Mouse (Mus musculus): ENCODE measurements around the gene Arhgap45. TPM values are rescaled to one million over a fixed set of nuclear protein-coding genes. Genes with fewer than 3 reads are reported as not detected.

Arhgap45 gene
- polyA plus RNA-seq, 1 experiment, result 1.8 TPM

DNA sequence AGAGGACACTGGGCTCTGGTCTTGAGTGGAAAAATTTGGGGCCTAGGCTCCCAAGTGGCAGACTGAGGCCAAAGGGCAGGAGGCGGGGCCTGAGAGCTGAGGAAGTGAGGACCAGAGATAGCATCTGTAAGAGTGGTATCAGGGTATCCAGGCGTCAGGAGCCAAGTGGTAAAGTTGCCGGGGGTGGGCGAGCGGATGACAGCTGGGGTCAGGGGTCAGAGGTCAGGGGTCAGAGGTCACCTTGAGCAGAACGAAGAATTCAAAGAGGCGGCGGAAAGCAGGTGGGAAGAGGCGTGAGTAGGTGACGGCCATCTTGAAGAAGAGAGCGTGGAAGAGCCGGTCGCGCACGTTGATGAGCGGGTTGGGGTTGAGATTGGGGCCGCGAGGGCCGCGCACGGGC is 32.8 kb upstream of the Arhgap45 start:
- Histone ChIP-seq H3K4me3 (ENCODE audit: insufficient read depth, low read depth, low read length) (peak overlapping the region; percentile 92), H3K4me1 (ENCODE audit: control insufficient read depth, insufficient read depth, insufficient read length, low read length) (peaks cover 32% of the 10 kb centered on the region), H3K27ac (replicated peaks; ENCODE audit: low read depth, low read length) (peak overlapping the region; percentile 84)

DNA sequence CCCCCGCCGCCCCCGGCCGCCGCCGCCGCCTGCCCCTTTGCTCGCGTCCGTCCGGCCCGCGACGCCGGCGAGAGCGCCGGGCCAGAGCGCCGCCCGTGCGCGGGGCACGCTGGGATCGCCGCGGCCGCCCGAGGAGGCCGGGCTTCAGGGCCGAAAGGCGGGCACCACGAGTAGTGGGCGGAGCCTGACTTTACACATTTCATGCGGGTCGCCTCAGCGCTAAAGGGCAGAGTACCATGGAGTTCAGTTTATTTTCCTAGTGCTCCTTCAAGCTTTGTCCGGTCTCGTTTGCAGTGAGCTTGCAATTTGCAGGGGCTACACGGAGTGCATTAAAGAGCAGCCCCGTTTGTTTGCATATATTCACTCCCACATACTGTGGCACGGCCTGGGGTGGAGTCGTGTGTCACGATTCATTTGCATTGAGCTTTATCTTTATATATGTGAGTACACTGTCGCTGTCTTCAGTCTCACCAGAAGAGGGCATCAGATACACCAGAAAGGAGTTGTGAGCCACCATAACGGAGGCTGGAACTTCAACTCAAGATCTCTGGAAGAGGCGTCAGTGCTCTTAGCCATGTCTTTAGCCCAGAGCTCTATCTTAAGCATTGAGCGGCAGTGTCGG is 32.1 kb upstream of the Arhgap45 start, which contains the start of gene Tmem259:
Gene Tmem259, minus strand, starts transcription at position 136 of the 622 bp plus-strand sequence.
- H3K27ac ChIP-seq (replicated peaks; ENCODE audit: low read depth, low read length), result peak within 1 kb of the TSS; percentile 84
- peak within 1 kb of the TSS; percentile 92 for H3K4me3 ChIP-seq (ENCODE audit: insufficient read depth, low read depth, low read length)
- peaks cover 32% of the 10 kb centered on the region for H3K4me1 ChIP-seq (ENCODE audit: control insufficient read depth, insufficient read depth, insufficient read length, low read length)

DNA sequence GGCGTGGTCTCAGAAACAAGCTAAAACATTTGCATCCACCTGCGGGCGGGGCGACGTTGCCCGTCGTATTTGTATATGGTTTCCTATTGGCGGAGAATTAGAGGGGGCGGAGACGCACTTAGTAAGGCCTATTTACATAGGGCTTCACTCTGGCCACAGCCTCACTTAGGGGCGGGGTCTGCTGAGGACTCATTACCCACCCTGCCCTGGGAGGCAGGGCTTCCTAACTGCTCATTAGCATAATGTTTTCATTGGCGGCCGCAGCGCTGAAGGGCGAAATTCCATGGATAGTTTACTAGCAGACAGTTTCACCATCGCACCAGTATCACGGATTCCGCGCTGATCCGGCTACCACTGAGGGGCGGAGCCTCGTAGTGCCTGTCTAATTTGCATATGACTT is 31.6 kb upstream of the Arhgap45 start:
- Histone ChIP-seq H3K27ac (replicated peaks; ENCODE audit: low read depth, low read length) (peak overlapping the region; percentile 63), H3K4me1 (ENCODE audit: control insufficient read depth, insufficient read depth, insufficient read length, low read length) (peaks cover 30% of the 10 kb centered on the region), H3K4me3 (ENCODE audit: insufficient read depth, low read depth, low read length) (peak overlapping the region; percentile 70)

DNA sequence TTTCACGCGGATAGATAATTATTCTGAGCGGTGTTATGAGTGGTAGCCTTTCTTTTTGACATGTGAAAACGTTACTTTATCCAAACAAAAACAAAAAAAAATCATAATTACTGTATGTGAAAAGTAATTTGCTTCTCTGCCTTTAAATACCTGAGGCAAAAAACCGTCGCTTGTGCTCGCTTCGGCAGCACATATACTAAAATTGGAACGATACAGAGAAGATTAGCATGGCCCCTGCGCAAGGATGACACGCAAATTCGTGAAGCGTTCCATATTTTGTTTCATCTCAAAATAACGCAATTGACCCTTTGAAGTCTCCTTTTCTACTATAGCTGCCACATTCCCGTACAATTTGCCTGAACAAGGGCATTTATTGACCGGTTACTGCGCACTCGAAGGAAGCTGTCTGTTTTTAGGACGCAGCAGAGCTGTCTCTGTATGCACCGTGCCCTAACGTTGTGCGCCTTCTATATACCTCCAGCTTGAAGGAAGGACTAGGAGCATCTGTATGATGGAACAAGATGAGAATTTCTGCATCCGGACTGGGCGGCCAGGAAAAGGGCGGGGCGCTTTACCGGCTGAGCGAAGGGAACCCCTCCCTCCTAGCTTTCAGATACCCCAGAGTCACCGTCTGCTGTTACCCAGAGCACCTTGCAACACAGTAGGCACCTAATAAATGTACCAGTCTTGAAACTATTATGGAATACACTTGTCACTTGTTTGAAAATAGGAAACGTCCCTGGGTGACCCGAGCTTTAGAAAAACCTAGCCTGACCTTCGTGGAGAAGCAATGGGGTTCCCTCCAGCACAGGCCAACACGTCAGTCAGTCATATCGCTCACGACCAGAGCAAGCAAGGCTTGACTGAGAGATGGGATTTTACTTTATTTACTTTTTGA is 30.9 kb upstream of the Arhgap45 start:
- H3K4me1 ChIP-seq (ENCODE audit: control insufficient read depth, insufficient read depth, insufficient read length, low read length), result peaks cover 26% of the 10 kb centered on the region
- peak overlapping the region; percentile 55 for H3K4me3 ChIP-seq (ENCODE audit: insufficient read depth, low read depth, low read length)
- peak overlapping the region; percentile 78 for H3K27ac ChIP-seq (replicated peaks; ENCODE audit: low read depth, low read length)

DNA sequence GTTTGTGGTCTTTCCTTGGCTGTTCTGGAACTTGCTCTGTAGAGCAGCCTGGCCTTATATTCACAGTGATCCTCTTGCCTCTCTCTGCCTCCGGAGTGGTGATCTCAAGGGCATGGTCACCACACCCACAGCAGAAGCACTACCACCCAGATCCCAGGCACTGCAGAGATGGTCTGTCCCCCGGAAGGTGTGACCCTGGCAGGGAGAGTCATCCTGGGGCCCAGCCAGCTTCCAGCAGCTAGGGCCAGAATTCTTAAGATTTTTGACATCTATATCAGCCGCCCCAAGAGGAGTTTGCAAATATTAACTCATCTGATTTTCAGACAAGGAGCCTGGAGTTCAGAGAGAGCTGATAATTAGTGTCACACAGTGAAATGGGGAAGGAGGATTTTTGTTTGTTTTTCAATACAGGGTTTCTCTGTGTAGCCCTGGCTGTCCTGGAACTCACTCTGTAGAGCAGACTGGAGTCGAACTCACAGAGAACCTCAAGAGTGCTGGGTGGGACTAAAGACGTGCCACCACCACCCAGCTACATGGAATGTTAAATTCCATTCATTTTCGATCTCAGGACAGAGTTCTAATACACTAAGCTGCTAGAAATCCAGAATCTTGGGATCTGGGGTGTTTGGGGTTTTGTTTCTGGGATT is 30.1 kb upstream of the Arhgap45 start:
- H3K27ac ChIP-seq (replicated peaks; ENCODE audit: low read depth, low read length), result peak overlapping the region; percentile 78
- peaks cover 25% of the 10 kb centered on the region for H3K4me1 ChIP-seq (ENCODE audit: control insufficient read depth, insufficient read depth, insufficient read length, low read length)
- H3K4me3 ChIP-seq (ENCODE audit: insufficient read depth, low read depth, low read length), result peak overlapping the region; percentile 52

DNA sequence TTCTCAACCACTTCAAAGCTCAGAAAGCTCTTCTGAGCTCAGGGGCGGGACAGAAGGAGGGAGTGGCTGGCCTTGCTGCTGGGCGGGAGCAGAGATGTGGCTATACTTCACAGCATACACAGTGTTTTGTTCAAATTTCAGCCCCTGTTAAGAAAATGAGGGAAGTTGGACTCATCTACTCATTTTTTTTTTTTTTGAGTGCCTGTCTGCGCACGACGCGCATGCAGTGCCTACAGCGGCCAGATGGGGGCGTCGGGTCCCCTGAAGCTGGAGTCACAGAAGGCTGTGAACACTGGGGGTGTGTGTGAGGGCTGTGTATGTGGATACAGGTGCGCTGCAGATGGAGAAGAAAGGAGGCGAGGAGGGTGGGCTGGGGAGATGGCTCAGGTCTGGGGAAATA is 29.5 kb upstream of the Arhgap45 start:
- peak overlapping the region; percentile 98 for H3K27ac ChIP-seq (replicated peaks; ENCODE audit: low read depth, low read length)
- H3K4me1 ChIP-seq (ENCODE audit: control insufficient read depth, insufficient read depth, insufficient read length, low read length), result peaks cover 20% of the 10 kb centered on the region
- peak overlapping the region; percentile 2; the same call in 1 of the 2 replicates for H3K4me3 ChIP-seq (ENCODE audit: insufficient read depth, low read depth, low read length)

DNA sequence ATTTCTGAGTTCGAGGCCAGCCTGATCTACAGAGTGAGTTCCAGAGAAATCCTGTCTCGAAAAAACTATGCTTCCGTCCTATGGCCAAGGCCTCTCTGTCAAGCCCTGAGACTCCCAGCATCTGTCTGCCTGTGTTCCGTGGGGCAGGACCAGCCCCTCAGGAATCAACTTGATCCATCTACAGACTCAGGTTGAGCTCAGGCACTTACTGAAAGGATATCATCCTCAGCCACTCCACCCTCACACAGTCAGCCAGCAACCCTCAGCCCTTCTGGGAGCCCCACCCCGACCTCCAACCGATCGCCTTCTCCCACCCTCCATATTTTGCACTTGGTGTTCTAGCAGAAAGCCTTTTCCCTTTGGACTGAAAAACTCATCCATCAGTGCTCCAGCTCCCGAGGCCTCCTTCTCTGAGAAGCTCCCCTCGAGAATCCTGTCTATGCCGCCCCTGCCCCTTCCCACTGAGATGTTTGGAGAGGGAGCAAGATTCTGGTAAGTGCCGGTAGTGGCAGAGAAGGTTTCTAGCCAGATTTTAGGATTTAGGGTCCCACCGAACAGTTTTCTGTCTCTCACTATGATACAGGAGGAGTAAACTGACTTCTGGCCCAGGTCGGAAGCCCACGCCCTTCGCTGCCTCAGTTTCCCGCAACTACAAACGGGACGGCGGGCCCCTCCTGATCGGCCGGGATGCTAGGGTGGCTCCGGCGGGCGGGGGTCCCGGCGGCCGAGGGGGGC is 28.5 kb upstream of the Arhgap45 start:
- Histone ChIP-seq H3K27ac (replicated peaks; ENCODE audit: low read depth, low read length) (peak overlapping the region; percentile 98), H3K4me3 (ENCODE audit: insufficient read depth, low read depth, low read length) (peak overlapping the region; percentile 94), H3K4me1 (ENCODE audit: control insufficient read depth, insufficient read depth, insufficient read length, low read length) (peaks cover 13% of the 10 kb centered on the region)

DNA sequence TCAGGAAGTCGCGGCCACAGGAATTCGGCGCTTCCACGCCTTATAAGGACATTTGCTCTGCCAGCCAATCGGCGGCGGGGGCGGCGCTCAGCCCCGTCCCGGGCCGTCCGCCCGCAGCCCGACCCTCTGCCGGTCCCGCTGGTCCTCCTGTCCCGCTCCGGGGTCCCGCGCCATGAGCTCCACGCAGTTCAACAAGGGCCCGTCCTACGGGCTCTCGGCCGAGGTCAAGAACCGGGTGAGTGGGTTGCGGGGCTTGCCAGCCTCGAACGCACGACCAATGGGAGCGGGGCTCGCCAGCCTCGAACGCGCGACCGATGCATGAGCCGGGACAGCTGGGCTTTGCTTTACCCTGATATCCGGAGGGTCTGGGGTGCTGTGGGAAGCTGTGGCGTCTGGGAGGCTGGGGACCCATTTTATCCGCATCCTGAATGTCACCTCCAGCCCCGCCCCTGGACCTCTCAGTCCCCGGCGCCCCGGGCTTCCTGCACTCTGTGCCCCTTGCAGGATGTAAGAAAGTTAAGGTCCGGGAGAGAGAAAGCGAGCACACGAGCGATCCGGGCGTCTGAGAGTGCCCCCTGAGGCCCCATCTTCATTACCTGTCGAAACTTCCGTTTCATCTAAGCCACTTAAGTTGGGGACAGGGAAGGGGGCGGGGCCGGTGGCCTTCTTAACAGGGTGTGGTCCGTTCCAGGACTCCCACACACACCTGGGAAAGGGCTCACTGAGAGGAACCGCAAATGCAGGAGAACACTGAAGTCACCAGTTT is 27.8 kb upstream of the Arhgap45 start, which contains the start of gene Cnn2:
Gene Cnn2, plus strand, starts transcription at position 79 of the 766 bp plus-strand sequence.
- Histone ChIP-seq H3K27ac (replicated peaks; ENCODE audit: low read depth, low read length) (peak within 1 kb of the TSS; percentile 98), H3K4me1 (ENCODE audit: control insufficient read depth, insufficient read depth, insufficient read length, low read length) (peaks cover 11% of the 10 kb centered on the region), H3K4me3 (ENCODE audit: insufficient read depth, low read depth, low read length) (peak within 1 kb of the TSS; percentile 94)

DNA sequence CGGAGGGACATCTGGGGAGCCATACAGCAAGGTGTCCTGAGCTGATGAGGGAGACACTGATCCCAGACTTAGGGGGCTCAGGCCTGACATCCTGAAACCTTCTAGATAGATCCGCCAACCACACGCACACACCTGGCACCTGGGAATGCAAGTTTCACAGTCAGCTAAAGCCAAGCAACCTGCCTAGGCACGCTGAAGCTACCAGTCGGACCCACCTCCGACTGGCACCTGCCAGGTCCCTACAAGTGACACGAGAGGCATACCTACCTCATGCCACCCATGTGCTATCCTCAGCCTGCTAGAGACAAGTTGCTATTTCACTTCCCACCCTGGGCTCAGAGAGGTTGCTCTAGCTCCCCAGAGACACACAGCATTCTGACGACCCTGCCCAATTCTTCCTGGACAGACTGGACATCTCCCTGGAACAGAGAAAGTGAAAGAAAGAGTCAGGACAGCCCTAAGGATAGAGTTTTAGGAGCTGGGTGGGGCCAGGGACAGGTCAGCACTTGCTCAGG is 27.1 kb upstream of the Arhgap45 start:
- Histone ChIP-seq H3K4me1 (ENCODE audit: control insufficient read depth, insufficient read depth, insufficient read length, low read length) (peaks cover 11% of the 10 kb centered on the region), H3K27ac (replicated peaks; ENCODE audit: low read depth, low read length) (peak overlapping the region; percentile 93), H3K4me3 (ENCODE audit: insufficient read depth, low read depth, low read length) (peak overlapping the region; percentile 94)

DNA sequence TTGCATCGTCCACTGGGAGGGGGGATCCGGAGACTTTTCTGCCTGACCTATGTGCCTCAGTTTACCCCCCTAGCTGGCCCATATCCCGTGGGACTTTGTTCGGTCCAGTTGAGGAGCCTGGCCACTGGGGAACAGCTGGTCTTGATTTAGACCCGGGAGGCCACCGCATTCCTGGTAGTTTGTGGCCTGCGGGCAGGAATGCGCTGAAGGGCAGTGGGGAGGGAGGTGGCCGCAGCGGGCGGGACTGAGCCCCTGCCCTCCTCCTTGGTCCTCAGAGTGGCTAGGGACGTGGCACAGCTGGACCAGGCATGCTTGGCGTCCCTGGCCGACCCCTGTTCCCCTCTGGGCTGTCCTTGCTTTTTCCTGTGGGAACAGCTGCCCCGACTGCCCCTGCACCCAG is 26.6 kb upstream of the Arhgap45 start:
- Histone ChIP-seq H3K4me1 (ENCODE audit: control insufficient read depth, insufficient read depth, insufficient read length, low read length) (peaks cover 11% of the 10 kb centered on the region), H3K27ac (replicated peaks; ENCODE audit: low read depth, low read length) (0 out of 2 replicates have a peak overlapping the region, but pooled peaks have one; percentile 3), H3K4me3 (ENCODE audit: insufficient read depth, low read depth, low read length) (peak overlapping the region; percentile 94; the same call in 1 of the 2 replicates)

DNA sequence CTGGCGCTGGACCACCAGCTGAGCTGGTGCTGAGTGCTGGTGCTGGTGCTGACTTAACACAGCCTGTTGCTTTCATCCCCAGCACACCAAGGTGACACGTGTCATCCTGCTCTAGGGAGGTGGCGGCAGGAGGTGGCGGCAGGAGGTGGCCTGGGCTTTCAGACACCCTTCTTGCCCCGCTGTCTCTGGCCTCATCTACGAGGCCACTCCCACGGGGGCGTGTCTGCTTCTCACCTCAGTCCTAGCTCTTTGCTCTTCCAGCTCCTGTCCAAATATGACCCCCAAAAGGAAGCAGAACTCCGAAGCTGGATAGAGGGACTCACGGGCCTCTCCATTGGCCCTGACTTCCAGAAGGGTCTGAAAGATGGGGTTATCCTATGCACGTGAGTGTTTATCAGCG is 25.4 kb upstream of the Arhgap45 start:
- no peak overlapping the region for H3K27ac ChIP-seq (replicated peaks; ENCODE audit: low read depth, low read length)
- no peak overlapping the region for H3K4me3 ChIP-seq (ENCODE audit: insufficient read depth, low read depth, low read length)
- peaks cover 7% of the 10 kb centered on the region for H3K4me1 ChIP-seq (ENCODE audit: control insufficient read depth, insufficient read depth, insufficient read length, low read length)

DNA sequence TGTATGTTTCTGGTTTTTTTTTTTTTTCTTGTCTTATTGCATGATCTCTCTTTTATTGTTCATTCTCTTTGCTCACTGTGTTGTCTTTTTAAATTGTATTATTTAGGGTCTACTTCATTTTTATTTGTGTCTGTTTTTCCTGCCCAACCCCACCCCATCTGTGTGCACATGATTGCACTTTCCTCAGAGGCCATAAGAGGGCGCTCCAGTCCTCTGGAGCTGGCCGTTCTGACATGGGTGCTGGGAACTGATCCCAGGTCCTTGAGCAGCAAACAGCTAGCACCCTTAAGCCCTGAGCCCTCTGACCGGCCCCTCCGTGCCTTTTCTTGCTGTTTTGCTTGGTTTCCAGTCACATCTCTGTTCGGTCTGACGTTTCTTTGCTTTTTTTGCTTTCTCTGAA is 24.9 kb upstream of the Arhgap45 start:
- peaks cover 4% of the 10 kb centered on the region for H3K4me1 ChIP-seq (ENCODE audit: control insufficient read depth, insufficient read depth, insufficient read length, low read length)
- no peak overlapping the region for H3K4me3 ChIP-seq (ENCODE audit: insufficient read depth, low read depth, low read length)
- no peak overlapping the region for H3K27ac ChIP-seq (replicated peaks; ENCODE audit: low read depth, low read length)

DNA sequence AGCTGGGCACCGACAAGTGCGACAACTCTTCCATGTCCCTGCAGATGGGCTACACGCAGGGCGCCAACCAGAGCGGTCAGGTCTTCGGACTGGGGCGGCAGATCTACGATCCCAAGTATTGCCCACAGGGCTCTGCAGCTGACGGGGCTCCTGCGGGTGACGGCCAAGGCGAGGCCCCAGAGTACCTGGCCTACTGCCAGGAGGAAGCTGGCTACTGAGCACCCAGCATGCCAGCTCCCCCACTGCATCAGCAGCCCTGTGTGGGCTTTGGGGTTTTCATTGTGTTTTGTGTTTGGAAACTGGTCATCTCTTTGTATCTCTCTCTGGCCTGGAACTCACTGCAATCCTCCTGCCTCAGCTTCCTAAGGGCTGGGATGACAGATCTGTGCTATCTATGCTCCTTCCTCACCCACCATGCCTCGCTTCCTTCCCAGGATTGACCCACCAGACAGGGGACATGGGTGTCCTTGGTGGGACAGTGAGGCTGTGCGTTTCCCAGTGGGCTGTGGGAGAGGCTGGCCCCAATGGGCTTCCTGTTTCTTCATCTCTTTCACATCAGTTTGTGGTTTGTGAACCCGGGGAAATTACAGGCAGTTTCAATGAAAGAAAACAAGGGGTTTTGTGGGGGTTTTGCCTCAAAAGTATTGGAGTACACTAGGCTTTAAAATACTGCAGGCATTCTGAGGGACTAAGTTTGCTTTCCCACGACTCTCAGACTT is 21.9 kb upstream of the Arhgap45 start:
- Histone ChIP-seq H3K4me3 (ENCODE audit: insufficient read depth, low read depth, low read length) (no peak overlapping the region), H3K27ac (replicated peaks; ENCODE audit: low read depth, low read length) (no peak overlapping the region), H3K4me1 (ENCODE audit: control insufficient read depth, insufficient read depth, insufficient read length, low read length) (no peaks in the 10 kb centered on the region)

Measured in brown adipose tissue, adult 24 weeks (tissue).